In genomic region chr15:77956404-77956901, GRCm38 (mm10) we compare ENCODE assay signal across 8 mouse cellular contexts. TPM values are rescaled to one million over a fixed set of nuclear protein-coding genes. Genes with fewer than 3 reads are reported as not detected.
DNase-seq lines count a peak whose midpoint lies in the region; ATAC-seq and TF ChIP-seq lines count a peak whose summit lies in the region.

Foxred2 (minus strand) TSS chr15:77956722.

- no peak for TF ChIP-seq CTCF in E14TG2a.4 (conservative IDR thresholded peaks at IDR 0.05; ENCODE audit: low read length)
- TF ChIP-seq CTCF in layer of hippocampus, adult 2 months (conservative IDR thresholded peaks at IDR 0.05), result peak; percentile 73
- peak; percentile 36 for TF ChIP-seq CTCF in lung, embryonic 14.5 days (IDR thresholded peaks at IDR 0.05; ENCODE audit: low read depth)
- TF ChIP-seq CTCF in thymus, adult 2 months (IDR thresholded peaks at IDR 0.05; ENCODE audit: borderline replicate concordance, control insufficient read depth, extremely low read depth, insufficient read depth, low read length, poor library complexity), result peak; percentile 51; the same call in 1 of the 2 replicates

- peak within 1 kb of the TSS; percentile 80 for H3K4me3 ChIP-seq in E14TG2a.4 (replicated peaks; ENCODE audit: low read length)
- peak within 1 kb of the TSS; percentile 63 for H3K4me3 ChIP-seq in forebrain, embryonic 15.5 days
- H3K4me3 ChIP-seq in layer of hippocampus, adult 2 months, result peak within 1 kb of the TSS; percentile 60
- H3K4me3 ChIP-seq in lung, embryonic 14.5 days (ENCODE audit: low read depth, low read length), result peak within 1 kb of the TSS; percentile 52
- H3K4me3 ChIP-seq in thymus, adult 2 months (ENCODE audit: control insufficient read depth, insufficient read depth, low read length), result peak within 1 kb of the TSS; percentile 45

- H3K27me3 ChIP-seq in E14TG2a.4 (ENCODE audit: insufficient read depth, low read length), result peaks cover 16% of the 10 kb centered on the region
- H3K27me3 ChIP-seq in forebrain, embryonic 15.5 days, result no peaks in the 10 kb centered on the region
- peaks cover 13% of the 10 kb centered on the region for H3K27me3 ChIP-seq in lung, embryonic 14.5 days (ENCODE audit: insufficient read depth, low read length)
- no peaks in the 10 kb centered on the region for H3K27me3 ChIP-seq in thymus, adult 2 months (ENCODE audit: control insufficient read depth, insufficient read depth, low read length)

- ATAC-seq in forebrain, embryonic 15.5 days (replicated peaks), result peak; percentile 94
- ATAC-seq in lung, embryonic 14.5 days (ENCODE audit: insufficient read depth), result peak; percentile 89
- peak; percentile 81 for ATAC-seq in neutrophil, adult 5-6 weeks (ENCODE audit: extremely low read depth, insufficient number of reproducible peaks, low FRiP score, poor library complexity, severe bottlenecking)

- H3K36me3 ChIP-seq in E14TG2a.4 (ENCODE audit: insufficient read depth, low read length), result peaks cover 72% of the 10 kb centered on the region
- H3K36me3 ChIP-seq in forebrain, embryonic 15.5 days, result peaks cover 45% of the 10 kb centered on the region
- H3K36me3 ChIP-seq in lung, embryonic 14.5 days (ENCODE audit: insufficient read depth), result peaks cover 37% of the 10 kb centered on the region
- peaks cover 28% of the 10 kb centered on the region for H3K36me3 ChIP-seq in thymus, adult 2 months (ENCODE audit: control insufficient read depth, insufficient read depth, low read length)

- no peaks in the 10 kb centered on the region for H3K9me3 ChIP-seq in E14TG2a.4 (ENCODE audit: low read length)
- H3K9me3 ChIP-seq in forebrain, embryonic 15.5 days, result no peaks in the 10 kb centered on the region
- no peaks in the 10 kb centered on the region for H3K9me3 ChIP-seq in lung, embryonic 14.5 days (ENCODE audit: low read depth, low read length)

- TF ChIP-seq POLR2A in thymus, adult 2 months (IDR thresholded peaks at IDR 0.05; ENCODE audit: control insufficient read depth, extremely low read depth, insufficient read depth, low read length, poor library complexity), result peak; percentile 59; the same call in 1 of the 2 replicates

- peak within 1 kb of the TSS; percentile 60 for H3K9ac ChIP-seq in forebrain, embryonic 15.5 days (replicated peaks)
- peak within 1 kb of the TSS; percentile 50 for H3K9ac ChIP-seq in lung, embryonic 14.5 days

- H3K27ac ChIP-seq in forebrain, embryonic 15.5 days (replicated peaks), result peak within 1 kb of the TSS; percentile 76
- peak within 1 kb of the TSS; percentile 61 for H3K27ac ChIP-seq in layer of hippocampus, adult 2 months
- H3K27ac ChIP-seq in lung, embryonic 14.5 days (ENCODE audit: low read depth), result no peak within 1 kb of the TSS
- no peak within 1 kb of the TSS for H3K27ac ChIP-seq in thymus, adult 2 months (ENCODE audit: control insufficient read depth, insufficient read depth, low read length)

- intact Hi-C loops in heart, postnatal 14 days (cut with DNase I), result no loop called here

- DNase-seq in cerebellum, adult 11-12 months, result peak; percentile 96
- DNase-seq in heart, postnatal 14 days, result peak; percentile 77 to 83
- peak; percentile 87 for DNase-seq in layer of hippocampus, adult 2 months (ENCODE audit: low spot score in 2 of 2)
- peak; percentile 89 for DNase-seq in lung, embryonic 14.5 days
- DNase-seq in thymus, adult 2 months, result peak; percentile 84

- under 1% methylated on average over 39 of the region's 39 CpGs for WGBS in forebrain, embryonic 15.5 days
- under 1% methylated on average over 39 of the region's 39 CpGs for WGBS in lung, embryonic 14.5 days
- WGBS in thymus, adult 2 months, result 0% methylated on average over 39 of the region's 39 CpGs

- H3K4me1 ChIP-seq in E14TG2a.4 (replicated peaks; ENCODE audit: low read depth, low read length), result peaks cover 55% of the 10 kb centered on the region
- peaks cover 39% of the 10 kb centered on the region for H3K4me1 ChIP-seq in forebrain, embryonic 15.5 days
- H3K4me1 ChIP-seq in lung, embryonic 14.5 days (ENCODE audit: insufficient read depth), result peaks cover 10% of the 10 kb centered on the region
- peaks cover 10% of the 10 kb centered on the region; the same call in 1 of the 2 replicates for H3K4me1 ChIP-seq in thymus, adult 2 months (replicated peaks; ENCODE audit: control insufficient read depth, insufficient read depth, low read length)

- H3K4me2 ChIP-seq in forebrain, embryonic 15.5 days (replicated peaks), result peak within 1 kb of the TSS; percentile 92
- H3K4me2 ChIP-seq in lung, embryonic 14.5 days, result peak within 1 kb of the TSS; percentile 84

RNA-seq across cellular contexts. Expression of gene Foxred2, which starts in this region (rescaled TPM):
- polyA plus RNA-seq in forebrain, embryonic 15.5 days (2015; fragmentation: Nextera tagmentation; extraction: Ambion mirVana), result 13.8 and 14.5 TPM in 2 replicates
- total RNA-seq in heart, postnatal 14 days (2021), result under 1 TPM; 0.41 to 0.59 TPM
- total RNA-seq in layer of hippocampus, adult 2 months (2021), result 10 to 100 TPM; 11.1 to 11.7 TPM
- polyA plus RNA-seq in lung, embryonic 14.5 days (2014; fragmentation: Nextera tagmentation; extraction: Ambion mirVana), result 5.4 and 5.7 TPM in 2 replicates
- 6.9 and 8.1 TPM in 2 replicates for total RNA-seq in neutrophil, adult 5-6 weeks (2017)
- 9.7 and 12.8 TPM in 2 replicates for polyA plus RNA-seq in thymus, adult 2 months (2012; rRNA removed)

Comparison
In these comparisons a context has a peak if more than half of its experiments do, and no peak if none do; other contexts are left out.
1. Peak in DNase-seq in heart, postnatal 14 days; RNA of the gene not detected or under 1 TPM.
2. H3K27ac ChIP-seq: peak in forebrain, embryonic 15.5 days (single experiment) and layer of hippocampus, adult 2 months (single experiment); none in lung, embryonic 14.5 days (single experiment) and thymus, adult 2 months (single experiment).
3. Peak in every context shown above with its lines, with median percentiles within 50 percentile points of each other: H3K4me3 ChIP-seq, DNase-seq and ATAC-seq.